Mouse (Mus musculus): ENCODE measurements at regions not wholly inside any gene's neighbourhood (a gene's known extent, or its start where the extent isn't known, plus 50 kb on each side); places are given as distances from the start of the nearest gene placed in this dataset.
"Not testable (repeated sequence)": the region's sequence is repeated elsewhere in the genome, so short reads cannot be mapped to it uniquely, and the experiment has no call there.

DNA sequence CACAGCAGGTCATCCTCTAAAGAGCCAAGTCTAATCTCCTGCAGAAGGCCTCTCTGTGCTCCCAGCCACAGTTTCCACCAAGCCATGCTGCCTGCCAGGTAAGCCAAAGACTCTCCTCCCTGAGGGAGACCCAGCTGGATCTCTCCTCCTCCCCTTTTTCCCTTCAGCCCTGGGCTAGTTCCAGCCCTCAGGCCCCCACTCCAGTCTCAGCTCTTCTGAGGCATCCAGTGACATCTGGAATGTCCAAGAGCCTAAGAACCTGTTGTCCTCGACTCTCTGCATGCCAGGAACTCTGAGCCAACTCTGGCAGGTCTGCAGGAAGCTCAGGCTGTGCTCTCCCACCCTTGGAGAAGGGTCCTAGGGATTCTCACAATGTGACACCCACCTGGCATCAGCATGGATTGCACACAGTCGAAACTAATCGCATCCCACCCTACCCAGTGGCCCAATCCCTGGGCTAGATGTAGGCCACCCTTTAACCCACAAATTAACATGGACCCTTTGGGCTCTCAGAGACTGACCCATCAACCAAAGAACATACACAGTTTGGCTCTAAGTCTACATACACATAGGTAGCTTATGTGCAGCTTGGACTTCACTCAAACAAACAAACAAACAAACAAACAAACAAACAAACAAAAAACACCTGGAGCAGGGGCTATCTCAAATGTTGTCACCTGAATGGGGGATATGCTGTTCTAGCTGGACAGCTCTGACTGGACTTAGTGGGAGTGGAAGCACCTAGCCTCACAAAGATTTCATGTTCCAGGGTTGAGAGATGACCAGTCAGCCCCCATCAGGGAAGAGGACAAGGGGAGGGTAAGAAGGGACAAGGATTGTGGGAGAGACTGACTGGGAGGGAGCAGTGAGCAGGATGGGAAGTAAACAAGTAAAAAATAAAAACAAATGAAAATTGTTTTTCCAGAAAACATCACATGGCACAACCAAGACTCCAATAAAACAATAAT is 57.9 kb upstream of the Zfp709 start:
- DNase-seq, result not testable (repeated sequence)

DNA sequence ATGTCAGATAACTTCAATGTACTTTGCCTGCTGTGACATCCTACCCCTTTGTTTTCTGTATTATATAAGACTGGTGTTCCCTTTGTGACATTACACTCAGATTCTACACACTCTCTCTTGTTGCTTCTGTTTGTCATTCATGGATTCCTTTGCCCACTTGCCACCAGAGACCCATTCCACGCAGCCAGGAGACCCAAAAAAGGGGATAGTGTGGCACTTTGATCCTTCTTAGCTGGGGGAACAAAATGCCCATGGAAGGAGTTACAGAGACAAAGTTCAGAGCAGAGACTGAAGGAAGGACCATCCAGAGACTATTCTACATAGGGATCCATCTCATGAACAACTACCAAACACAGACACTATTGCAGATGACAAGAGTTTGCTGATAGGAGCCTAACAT is 59.1 kb upstream of the Zfp709 start:
- DNase-seq, result not testable (repeated sequence)

DNA sequence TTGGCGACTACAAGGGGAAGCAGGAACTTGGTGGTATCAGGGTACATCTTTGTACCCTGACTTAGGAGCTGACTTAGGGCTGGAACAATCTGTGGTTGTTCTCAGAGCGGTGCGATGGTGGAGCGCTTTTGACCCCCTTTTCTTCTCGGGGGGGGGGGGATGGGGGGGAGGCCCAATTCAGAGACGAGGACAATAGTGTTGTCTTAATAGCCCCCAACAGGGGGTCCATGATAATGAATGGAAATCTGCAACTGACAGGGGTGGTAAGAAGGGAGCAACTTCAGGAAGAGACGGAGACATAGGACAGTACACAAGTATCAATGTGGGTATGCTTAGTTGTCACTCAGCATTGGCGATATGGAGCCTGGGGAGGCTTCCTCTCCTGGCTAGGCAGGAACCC is 61.9 kb upstream of the Zfp709 start:
- DNase-seq, result not testable (repeated sequence)

DNA sequence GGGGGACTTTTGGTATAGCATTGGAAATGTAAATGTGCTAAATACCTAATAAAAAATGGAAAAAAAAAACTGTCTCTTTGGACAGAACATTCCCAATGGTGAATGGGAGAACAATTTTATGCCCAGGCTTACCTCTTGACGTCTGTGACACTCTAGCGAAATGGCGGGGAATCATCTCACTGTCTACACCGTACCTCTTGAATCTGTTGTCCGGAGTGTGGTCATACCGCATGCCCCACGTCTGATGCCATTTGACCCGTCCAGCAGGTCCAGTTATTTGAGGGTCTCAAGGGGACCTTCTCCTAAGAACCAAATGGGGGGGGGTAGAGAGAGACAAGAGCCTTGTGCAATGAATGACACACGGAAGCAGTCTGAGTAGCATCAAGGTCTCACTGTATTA is 62.4 kb upstream of the Zfp709 start:
- DNase-seq, result not testable (repeated sequence)

DNA sequence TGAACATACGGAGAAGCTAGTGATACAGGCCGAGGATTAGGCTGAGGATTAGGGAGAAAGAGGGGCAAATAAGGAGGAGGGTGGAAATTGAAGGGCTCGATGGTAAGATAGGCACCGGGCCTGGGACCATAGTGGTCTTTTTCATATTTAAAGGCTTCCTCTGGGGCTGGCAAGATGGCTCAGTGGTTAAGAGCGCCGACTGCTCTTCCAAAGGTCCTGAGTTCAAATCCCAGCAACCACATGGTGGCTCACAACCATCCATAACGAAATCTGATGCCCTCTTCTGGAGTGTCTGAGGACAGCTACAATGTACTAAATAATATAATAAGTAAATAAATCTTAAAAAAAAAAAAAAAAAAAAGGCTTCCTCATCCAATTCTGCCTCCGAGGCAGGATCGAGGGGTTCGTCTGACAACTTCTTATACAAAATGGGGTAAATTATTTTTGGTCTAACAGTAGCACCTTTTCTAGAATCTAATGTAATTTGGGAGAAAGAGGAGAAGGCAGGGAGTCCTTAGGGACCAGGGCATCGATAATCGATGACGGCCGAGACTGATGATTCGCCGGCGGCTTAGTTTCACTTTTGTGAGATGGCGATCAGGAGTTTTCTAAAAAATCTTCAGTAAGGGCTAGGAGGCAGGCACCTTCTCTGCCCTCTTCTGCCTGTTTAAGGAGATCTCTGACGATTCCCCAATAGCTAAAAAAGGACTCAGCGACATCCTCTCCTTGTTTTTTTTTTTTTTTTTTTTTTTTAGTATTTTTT is 65.4 kb upstream of the Zfp709 start:
- not testable (repeated sequence) for DNase-seq

DNA sequence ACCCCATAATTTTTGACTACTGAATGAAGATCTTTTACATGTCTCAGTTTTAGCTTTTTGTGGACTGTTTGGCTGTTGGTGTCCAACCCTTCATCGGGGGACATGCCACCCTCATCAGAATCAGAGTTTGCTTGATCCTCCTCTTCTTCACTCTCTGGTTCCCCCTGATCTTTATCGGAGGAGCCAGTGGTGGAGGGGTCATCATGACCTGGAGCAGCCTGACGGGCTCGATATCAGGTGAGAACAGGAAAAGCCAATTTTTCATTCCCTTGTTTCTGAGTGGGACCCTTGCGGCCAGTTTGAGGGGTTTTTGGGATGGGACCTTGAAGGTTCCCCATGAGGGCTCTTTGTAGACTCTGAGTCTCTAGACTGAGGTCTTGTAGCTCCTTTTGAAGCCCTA is 66.0 kb upstream of the Zfp709 start:
- not testable (repeated sequence) for DNase-seq

DNA sequence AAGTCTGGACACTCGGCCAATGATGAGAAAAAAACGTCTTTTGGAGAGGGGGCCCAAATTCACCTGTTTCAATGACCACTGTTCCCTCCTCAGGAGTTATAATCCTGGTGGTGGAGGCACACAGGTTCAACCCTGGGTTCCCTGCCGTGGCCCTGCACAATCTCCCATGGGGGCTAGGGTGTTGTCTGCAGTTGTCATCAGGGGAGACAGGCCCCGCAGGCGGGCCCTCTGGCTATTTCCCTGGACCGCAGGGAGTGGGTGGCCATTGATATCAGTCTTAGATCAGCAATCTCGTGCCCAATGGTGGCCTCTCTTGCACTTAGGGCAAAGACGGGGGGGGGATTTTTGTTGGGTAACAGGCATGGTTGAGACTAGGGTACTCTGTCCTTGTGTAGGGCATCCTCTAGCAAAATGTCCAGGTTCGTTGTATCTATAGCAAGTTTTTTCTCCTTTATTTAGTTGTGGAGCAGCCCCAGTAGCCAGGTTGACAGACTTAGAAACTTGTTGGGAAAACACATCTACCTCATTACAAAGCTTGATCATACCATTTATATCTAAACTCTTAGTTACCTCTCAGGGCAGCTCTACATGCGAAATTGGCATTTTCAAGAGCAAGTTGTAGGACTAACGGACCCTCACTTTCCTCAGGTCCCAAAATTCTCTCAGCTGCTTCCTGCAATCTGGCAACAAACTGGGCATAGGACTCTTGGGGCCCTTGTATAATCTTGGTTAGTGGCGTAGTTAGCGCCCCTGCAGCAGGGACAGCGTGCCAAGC is 66.9 kb upstream of the Zfp709 start:
- not testable (repeated sequence) for DNase-seq

DNA sequence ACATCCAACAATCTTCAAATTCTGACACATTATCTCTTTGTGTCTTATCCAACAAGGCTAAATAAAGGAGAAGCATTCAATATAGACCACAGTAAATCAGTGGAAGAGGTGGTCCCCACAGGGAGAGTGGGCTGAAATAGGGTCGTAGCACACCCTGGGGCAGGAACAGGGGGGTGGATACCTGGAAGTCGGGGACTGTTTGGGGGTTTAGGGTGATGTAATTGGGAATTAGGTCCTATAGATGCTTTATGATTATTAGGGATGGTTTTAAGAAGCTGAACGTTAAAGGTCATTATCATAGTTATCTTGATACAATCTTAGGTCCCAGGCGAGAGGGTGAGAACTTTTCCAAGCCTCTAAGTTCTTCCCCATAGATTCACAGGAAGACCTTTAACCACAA is 67.9 kb upstream of the Zfp709 start:
- DNase-seq, result not testable (repeated sequence)

DNA sequence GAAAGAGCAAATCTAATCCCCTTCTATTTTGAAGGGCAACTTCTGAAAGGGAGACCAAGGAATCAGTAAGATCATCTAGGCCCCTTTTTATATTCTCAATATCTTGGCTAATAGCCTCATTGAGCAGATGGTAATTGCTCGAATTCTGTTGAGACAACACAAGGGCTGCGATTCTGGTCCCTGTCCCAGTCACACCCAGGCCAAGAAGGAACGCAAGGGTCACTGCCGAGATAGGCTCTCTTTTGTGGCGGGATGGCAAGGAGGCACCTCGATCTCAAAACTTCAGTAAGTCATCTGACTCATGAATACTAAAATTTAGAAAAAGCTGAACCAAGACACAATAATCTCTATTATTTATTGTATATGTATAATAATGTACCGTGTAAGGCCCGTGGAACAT is 68.6 kb upstream of the Zfp709 start:
- not testable (repeated sequence) for DNase-seq

DNA sequence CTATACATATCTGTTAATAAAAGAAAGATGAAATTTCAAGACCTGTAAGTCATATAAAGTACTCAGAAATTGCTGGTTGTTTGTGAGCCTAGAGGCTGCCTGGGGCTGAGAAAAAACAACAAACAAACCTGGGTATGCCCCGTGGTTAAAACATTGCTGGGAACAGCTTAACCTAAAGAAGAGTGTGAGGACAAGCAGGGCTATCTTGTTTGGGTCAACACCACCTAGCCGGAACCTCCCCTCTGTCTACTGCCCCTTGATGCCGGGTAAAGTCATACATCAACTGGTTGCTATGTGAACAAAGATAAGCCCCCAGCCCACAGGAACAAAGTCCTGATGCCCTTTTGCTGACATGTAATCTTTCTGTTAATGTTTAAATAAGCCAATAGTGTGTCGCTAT is 74.0 kb upstream of the Zfp709 start:
- not testable (repeated sequence) for DNase-seq

DNA sequence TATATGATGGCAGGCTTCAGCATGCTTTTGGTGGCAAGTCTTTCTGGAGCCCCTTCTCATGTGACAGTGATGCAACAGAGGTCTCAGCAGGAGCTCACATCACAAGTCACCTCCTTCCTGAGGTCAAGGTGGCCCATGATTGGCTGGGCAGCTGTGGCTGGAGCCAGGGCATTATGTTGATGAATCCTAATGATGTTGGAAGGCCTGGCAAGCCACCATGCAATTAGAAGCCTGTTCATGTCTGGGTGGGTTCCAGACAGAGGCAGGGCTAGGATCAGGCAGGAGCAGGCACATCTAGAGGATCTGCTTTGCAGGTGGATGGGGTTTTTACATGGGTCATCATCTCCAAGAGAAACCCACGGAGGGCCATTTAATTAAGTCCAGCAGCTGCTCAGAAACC is 77.2 kb upstream of the Zfp709 start:
- DNase-seq, result not testable (repeated sequence)

DNA sequence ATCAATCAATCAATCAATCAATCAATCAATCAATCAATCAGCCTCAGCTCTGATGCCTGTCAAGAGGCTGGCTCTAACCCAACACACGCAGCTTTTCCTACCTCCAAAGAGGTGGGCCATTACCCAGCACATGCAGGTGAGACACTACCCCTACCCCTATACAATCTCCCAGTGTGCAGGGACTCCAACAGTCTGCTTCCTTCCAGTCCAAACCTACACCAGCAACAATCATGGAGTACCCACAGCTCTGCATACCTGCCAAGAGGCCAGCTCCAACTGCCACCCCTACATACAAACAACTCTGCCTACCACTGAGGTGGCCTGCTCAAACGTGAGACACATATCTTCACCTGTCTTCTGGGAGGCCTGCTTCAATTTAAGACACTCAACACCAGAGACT is 76.7 kb upstream of the Fcho1 start:
- DNase-seq, result not testable (repeated sequence)

DNA sequence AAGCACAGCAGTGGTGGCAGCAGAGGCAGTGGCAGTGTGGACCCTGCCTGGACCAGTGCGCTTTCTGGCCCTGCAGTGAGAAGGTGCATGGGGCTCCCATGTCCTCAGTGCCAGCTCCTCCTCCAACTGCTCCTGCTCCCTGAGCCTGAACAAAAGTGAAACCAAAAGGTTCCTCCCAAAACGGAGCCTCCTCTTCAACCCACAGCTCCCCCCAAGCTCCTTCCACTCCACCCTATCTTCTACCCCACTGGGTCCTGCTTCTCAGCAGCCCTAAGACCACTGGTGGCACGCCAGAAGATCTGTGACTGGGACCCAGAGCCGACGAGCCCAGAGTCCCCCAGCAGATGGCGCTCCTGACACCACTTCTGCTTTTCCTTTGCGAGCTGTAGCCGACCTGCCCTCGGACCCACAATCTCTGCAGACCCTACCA is 63.5 kb upstream of the Fcho1 start:
- DNase-seq, result peak in 1 of 2 experiments; percentile 5

DNA sequence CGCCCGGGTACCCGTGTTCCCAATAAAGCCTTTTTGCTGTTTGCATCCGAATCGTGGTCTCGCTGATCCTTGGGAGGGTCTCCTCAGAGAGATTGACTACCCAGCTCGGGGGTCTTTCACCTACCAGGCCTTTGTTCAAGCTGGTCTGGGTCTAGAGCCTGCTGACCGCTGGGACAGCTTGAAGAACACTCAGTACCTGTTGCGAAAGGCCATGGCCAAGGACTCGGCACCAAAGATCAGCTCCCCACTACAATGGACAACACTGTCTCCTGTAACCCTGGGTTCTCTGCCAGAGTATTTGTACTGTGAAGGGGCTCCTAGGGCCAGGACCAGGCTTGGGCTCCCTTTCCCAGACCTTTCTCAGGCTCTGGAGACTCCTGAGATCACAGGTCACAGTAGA is 55.1 kb upstream of the Fcho1 start:
- DNase-seq, result not testable (repeated sequence)

DNA sequence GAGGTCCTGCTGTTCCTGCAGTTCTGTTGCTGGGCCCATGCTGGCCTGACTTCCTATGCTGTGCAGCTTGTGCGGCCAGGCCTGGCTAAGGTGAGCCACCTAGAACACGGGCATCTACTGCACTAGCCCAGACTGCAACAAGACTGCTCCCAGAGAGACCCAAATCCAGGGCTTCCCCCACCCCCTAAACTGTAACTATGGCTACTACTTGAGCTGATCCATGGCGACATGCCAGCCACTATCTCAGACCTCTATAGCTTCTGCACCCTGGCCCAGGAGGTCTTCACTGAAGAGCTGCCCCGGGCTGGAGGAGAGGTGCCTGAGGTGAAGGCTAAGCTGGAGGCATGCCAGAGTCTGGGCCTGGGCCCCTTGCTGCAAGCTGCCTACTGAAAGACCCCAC is 54.3 kb upstream of the Fcho1 start:
- DNase-seq, result not testable (repeated sequence)

DNA sequence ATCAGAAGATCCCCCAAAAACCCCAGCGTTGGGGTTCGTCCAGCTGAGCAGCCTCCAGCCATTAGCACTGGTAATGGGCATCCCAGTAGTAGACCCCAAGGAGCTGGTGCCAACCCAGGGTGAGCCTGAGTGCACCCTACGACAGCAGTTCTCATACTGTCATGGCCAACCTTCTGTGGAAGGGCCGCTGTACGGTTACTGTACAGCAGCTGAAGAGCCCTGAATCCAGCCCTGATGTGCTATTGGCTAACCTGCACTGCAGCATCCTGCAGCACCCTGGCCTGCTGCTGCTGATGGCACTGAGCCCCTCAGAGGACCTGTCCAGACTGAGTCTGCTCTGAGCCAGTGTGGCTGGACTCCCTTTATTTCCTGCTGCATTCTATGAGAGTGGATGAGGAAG is 53.9 kb upstream of the Fcho1 start:
- DNase-seq, result not testable (repeated sequence)

DNA sequence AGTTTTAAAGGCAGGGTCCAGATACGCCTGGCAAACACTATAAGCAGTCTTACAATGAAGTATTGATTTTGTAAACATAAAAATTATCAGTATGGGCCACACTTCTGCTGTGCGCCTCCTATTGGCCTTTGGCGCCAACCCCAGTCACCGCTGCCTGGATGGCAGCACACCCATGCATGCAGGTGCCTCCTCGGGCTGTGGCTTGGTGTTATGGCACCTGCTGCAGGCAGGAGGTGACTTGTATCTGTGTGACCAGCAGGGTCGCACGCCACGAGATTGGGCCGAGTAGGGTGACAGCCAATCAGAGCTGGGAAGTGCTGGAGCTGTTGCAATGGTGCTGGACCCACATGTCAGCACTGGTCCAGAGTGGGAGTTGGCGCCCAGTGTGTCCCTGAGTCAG is 53.4 kb upstream of the Fcho1 start:
- no peak for DNase-seq

Data from adrenal gland, postnatal 36 days (tissue).